Mouse (Mus musculus) E14TG2a.4 (cell line): ENCODE measurements around the gene Adprh.
"Not testable (repeated sequence)": the region's sequence is repeated elsewhere in the genome, so short reads cannot be mapped to it uniquely, and the experiment has no call there.

Source experiments
- H3K27me3 ChIP-seq: 2 replicates; pipeline ENCODE4 v1.6.1; 2014; ENCODE audit warnings: low read length, control low read depth; ENCODE audit not compliant: insufficient read depth
- H3K36me3 ChIP-seq: 2 replicates; pipeline ENCODE4 v1.6.1; 2014; ENCODE audit warnings: low read length, control low read depth; ENCODE audit not compliant: insufficient read depth
- H3K4me1 ChIP-seq: replicated peaks from 2 replicates; pipeline ENCODE4 v1.6.1; 2014; ENCODE audit warnings: low read depth, low read length, control low read depth
- H3K4me3 ChIP-seq: replicated peaks from 2 replicates; pipeline ENCODE4 v1.5.1; 2014; ENCODE audit warnings: mild to moderate bottlenecking, low read length
- H3K9me3 ChIP-seq: 2 replicates; pipeline ENCODE4 v1.6.1; 2014; ENCODE audit warnings: low read length, control low read depth
- CTCF ChIP-seq: conservative IDR thresholded peaks from 2 replicates; pipeline ENCODE4 v1.5.1; 2014; ENCODE audit warnings: low read length
- NANOG ChIP-seq: IDR thresholded peaks from 2 replicates; pipeline ENCODE4 v1.6.1; 2014; ENCODE audit warnings: borderline replicate concordance, low read length, mixed read lengths
- POU5F1 ChIP-seq: IDR thresholded peaks from 2 replicates; pipeline ENCODE4 v1.6.1; 2014; ENCODE audit warnings: low read length, borderline replicate concordance

Gene Adprh

DNA sequence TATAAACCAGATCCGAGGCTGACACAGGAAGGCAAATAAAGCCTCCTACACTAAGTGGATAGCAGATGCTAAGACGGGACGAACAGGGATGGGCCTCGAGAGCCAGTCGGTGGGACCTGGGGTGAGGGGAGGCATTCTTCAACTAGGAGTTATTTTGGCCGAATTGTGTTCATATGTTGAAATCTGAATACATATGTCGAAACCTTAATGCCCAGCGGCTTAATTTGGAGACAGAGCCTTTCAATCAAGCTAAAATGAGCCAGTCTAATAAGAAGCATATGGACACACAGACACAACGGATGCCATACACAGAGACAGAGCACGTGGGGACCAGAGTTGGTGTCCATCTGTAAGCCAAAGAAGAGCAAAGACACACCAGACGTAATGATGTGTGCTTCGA, 4.0 kb downstream of the Adprh start:
- peaks cover 67% of the 10 kb centered on the region for H3K36me3 ChIP-seq
- no peaks in the 10 kb centered on the region for H3K27me3 ChIP-seq
- H3K4me3 ChIP-seq, result peak overlapping the region; percentile 80
- peaks cover 76% of the 10 kb centered on the region for H3K4me1 ChIP-seq
- no peak for TF ChIP-seq NANOG
- peaks cover 23% of the 10 kb centered on the region for H3K9me3 ChIP-seq

DNA sequence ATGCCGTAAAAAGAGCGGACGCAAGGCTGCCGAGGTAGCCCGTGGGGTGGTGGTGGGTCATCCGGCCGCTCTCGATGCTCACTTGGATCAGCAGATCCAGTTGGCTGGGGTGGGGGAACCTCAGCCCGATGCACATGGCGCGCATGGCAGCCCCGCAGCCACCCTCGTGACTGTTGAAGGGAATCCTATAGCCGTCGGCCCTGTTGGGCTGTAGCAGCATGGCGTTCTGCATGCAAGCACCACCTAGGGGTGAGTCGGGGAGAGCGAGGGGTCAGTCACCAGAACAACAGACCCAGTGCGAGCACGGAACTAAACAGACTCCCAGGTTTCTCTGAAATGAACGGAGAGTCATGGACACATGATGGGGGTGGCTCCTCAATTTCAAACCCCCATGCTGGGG, 5.1 kb downstream of the Adprh start:
- Histone ChIP-seq H3K9me3 (peaks cover 34% of the 10 kb centered on the region), H3K4me1 (peaks cover 82% of the 10 kb centered on the region), H3K4me3 (peak overlapping the region; percentile 80), H3K36me3 (peaks cover 78% of the 10 kb centered on the region), H3K27me3 (no peaks in the 10 kb centered on the region)
- TF ChIP-seq NANOG, result no peak
- TF ChIP-seq CTCF, result no peak; the same call in 1 of the 2 replicates
- no peak for TF ChIP-seq POU5F1

DNA sequence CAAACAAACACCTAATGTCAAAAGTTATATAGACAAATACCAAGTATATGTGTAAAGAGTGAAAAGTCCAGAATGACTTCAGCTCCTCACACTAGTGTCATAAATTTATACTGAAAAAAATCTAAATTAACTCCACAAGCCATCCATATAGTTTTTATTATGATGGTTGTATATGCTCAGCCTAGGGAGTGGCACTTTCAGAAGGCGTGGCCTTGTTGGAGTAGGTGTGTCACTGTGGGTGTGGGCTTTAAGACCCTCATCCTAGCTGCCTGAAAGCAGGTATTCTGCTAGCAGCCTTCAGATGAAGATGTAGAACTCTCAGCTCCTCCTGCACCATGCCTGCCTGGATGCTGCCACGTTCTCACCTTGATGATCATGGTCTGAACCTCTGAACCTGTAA, 6.4 kb downstream of the Adprh start:
- peaks cover 45% of the 10 kb centered on the region for H3K9me3 ChIP-seq

DNA sequence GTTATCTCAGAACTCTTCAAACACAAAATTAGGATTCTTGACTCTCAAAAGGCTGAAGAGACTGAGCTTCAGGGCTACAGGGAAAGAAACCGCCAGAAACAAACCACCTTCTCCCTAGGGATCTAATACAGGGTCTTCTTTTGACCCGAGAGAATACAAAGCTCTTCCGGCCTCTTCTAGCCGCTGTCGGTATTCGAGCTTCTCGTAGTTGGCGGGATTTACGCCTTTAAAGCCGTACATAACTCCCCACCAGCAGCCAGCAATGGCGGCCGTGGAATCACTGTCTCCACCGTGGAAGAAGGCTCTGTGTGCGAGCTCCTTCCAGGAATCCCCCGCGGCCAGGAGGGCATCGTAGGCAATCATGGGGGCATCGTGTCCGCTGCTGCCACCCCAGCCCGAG, 6.9 kb downstream of the Adprh start:
- TF ChIP-seq CTCF (no peak), POU5F1 (no peak), NANOG (no peak)
- peaks cover 80% of the 10 kb centered on the region for H3K36me3 ChIP-seq
- no peaks in the 10 kb centered on the region for H3K27me3 ChIP-seq
- H3K4me3 ChIP-seq, result peak overlapping the region; percentile 80
- H3K4me1 ChIP-seq, result peaks cover 90% of the 10 kb centered on the region
- H3K9me3 ChIP-seq, result peaks cover 45% of the 10 kb centered on the region

More for the DNA sequence above, 6.4 kb downstream of the Adprh start:
- Histone ChIP-seq H3K4me1 (peaks cover 90% of the 10 kb centered on the region), H3K4me3 (peak overlapping the region; percentile 80), H3K36me3 (peaks cover 83% of the 10 kb centered on the region)
- H3K27me3 ChIP-seq, result not testable (repeated sequence)

DNA sequence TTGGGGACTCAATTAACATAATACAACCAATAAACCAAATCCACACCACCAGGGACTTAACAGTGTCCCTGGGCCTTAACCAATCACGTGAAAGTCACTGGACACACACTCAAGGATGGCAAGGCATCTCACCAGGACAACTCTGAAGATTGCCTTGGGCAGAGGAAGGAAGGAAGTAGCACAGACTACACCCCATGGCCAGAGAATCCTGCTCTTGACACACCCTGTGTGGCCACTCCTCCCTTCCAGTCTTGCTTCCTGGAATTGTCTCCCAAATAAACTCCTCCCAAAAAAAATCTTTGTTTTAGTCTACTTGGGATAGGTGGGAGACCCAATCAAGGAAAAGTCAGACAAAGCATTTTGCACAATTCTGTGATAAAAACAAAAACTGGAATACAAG, 7.5 kb downstream of the Adprh start:
- H3K4me1 ChIP-seq, result peaks cover 90% of the 10 kb centered on the region
- H3K27me3 ChIP-seq, result no peaks in the 10 kb centered on the region
- TF ChIP-seq POU5F1, result 0 out of 2 replicates have a peak, but pooled peaks have one; percentile 31
- no peak for TF ChIP-seq NANOG
- peak overlapping the region; percentile 80 for H3K4me3 ChIP-seq
- peaks cover 45% of the 10 kb centered on the region for H3K9me3 ChIP-seq
- peaks cover 75% of the 10 kb centered on the region for H3K36me3 ChIP-seq

DNA sequence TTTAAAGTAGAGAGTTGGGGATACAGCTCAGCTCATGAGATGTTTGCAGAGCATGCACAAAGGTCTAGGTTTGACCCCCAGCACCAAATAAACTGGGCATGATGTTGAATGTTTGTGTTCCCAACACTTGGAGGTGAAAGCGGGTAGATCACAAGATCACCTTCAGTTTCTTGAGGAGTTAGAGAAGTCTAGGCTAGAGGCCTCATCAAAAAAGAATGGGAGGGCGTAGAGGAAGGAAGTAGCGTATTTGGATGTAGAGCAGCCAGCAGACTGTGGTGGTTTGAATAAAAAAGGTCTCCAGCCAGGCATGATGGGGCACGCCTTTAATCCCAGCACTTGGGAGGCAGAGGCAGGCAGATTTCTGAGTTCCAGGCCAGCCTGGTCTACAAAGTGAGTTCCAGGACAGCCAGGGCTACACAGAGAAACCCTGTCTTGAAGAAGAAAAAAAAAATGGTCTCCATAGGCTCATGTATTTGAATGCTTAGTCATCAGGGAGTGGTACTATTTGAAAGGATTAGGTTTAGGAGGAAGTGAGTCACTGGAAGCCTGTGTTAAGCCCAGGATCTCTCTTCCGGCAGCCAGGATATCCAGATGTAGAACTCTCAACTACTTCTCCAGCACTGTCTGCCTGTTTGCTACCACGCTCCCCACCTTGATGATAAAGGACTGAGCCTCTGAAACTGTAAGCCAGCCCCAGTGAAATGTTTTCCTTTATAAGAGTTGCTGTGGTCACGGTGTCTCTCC, 8.6 kb downstream of the Adprh start:
- Histone ChIP-seq H3K9me3 (peaks cover 45% of the 10 kb centered on the region), H3K4me1 (peaks cover 80% of the 10 kb centered on the region), H3K27me3 (no peaks in the 10 kb centered on the region), H3K4me3 (peak overlapping the region; percentile 80), H3K36me3 (peaks cover 64% of the 10 kb centered on the region)
- TF ChIP-seq NANOG (peak; percentile 67; the same call in 1 of the 2 replicates), POU5F1 (no peak), CTCF (no peak)

DNA sequence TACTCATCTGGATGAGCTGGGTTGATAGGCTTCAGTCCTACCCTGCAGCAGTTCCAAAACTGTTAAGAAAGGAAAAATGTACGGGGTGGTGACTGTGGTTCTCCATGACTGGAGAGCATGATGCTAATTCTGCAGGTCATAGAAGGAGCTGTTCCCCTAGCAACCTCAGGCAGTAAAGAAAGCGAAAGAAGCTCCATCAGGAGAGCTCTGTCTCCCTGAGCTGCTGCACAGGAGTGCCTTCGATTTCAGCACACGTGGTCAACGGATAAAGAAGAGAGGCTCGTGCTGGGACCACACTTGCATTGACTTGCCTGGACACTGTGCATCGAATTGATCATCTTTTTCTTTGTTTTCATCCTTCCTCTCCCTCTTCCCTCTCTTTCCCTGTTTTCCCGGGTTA, 10.3 kb downstream of the Adprh start:
- Histone ChIP-seq H3K9me3 (peaks cover 45% of the 10 kb centered on the region), H3K4me3 (no peak overlapping the region; the same call in 1 of the 2 replicates), H3K4me1 (peaks cover 66% of the 10 kb centered on the region), H3K27me3 (no peaks in the 10 kb centered on the region), H3K36me3 (peaks cover 49% of the 10 kb centered on the region)
- TF ChIP-seq CTCF (no peak), NANOG (no peak), POU5F1 (no peak)

DNA sequence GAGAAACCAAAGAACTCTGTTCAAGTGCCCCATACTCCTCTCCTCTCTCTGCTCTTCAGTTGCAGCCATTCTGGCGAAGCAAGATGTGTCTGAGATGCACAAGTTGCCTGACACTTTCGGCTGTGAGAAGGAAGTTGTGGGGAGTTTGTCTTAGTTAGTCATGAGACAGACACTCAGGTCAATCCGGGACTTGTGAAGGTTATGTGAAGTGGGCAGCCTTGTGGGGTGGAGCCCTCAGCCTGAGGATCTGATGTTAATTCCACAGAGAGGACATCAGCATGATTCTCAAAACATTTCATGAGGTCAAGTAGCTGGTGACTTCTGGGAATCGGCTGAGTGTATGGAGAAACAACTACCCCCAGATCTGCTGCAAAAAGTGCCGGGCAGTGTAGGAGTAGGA, 10.9 kb downstream of the Adprh start:
- Histone ChIP-seq H3K9me3 (peaks cover 45% of the 10 kb centered on the region), H3K36me3 (peaks cover 43% of the 10 kb centered on the region), H3K4me3 (no peak overlapping the region), H3K27me3 (no peaks in the 10 kb centered on the region), H3K4me1 (peaks cover 60% of the 10 kb centered on the region)
- TF ChIP-seq NANOG (no peak), POU5F1 (no peak), CTCF (no peak)

DNA sequence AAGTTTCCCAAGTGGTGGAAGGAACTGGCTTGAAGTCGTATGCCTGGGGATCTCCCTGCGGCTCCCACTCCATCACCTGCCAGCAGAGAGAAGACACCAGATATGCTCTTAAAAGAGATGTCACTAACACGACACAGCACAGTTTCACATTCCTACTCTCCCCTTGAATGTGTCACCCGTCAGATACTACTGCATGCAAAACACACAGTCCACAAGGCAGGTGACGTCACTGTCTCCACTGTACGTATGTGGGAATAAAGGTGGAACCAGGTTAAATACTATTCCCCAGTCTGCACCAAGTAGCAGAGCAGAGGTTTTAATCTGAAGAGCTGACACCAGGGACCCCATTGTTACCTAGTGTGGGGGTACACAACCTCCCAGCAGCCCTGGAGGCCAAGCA, 12.1 kb downstream of the Adprh start:
- H3K4me1 ChIP-seq, result peaks cover 54% of the 10 kb centered on the region
- TF ChIP-seq POU5F1, result no peak
- no peak for TF ChIP-seq NANOG
- TF ChIP-seq CTCF, result no peak
- H3K9me3 ChIP-seq, result peaks cover 42% of the 10 kb centered on the region
- H3K4me3 ChIP-seq, result no peak overlapping the region
- no peaks in the 10 kb centered on the region for H3K27me3 ChIP-seq
- peaks cover 31% of the 10 kb centered on the region for H3K36me3 ChIP-seq
